Mouse (Mus musculus): ENCODE results near the gene Cntnap2. TPM values are rescaled to one million over a fixed set of nuclear protein-coding genes. Genes with fewer than 3 reads are reported as not detected.

Gene Cntnap2
- polyA plus RNA-seq, 1 experiment, result not detected

DNA sequence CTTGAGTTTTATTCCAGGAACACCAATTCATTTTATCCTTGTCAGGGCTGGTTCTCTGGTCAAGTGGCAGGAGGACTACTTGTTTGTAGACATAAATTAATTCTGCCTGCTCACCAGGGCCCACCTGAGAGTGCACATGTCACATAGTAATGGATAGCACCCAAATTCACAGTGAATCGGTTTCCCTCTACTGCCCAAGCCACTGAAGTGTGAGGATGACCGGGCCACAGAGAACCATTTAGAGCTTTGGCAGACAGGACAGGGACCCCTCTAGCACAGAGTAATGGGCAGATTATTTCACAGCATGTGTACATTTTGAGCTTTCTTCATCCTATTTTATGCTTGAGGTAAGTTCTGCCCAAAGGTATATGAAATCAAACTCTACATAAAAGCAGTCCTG lies 920.0 kb downstream of the Cntnap2 start:
- TF ChIP-seq POLR2A (IDR thresholded peaks at IDR 0.05; ENCODE audit: borderline replicate concordance, low read depth, low read length) (no peak), CTCF (IDR thresholded peaks at IDR 0.05; ENCODE audit: low read depth, low read length) (no peak)
- H3K4me1 ChIP-seq (ENCODE audit: control insufficient read depth, insufficient read depth, low read length), result no peaks in the 10 kb centered on the region

DNA sequence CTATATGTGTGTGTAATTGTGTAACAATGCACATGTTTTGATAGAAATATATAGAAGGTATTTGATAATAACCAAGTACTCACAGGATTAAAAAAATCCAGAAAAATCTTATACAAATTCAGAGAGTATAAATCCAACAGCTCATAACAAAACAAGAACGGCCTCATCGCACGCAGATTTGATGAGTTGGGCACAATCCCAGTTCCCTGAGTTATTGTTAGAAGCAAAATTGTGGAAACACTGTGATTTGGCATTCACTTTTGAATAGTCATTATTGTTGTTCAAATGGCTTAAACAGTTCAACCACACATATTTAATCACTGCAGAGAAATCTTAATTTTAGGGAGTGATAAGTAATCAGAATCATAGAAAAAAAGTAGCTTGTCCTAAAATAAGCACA lies 928.9 kb downstream of the Cntnap2 start:
- TF ChIP-seq CTCF (IDR thresholded peaks at IDR 0.05; ENCODE audit: low read depth, low read length), result no peak
- TF ChIP-seq POLR2A (IDR thresholded peaks at IDR 0.05; ENCODE audit: borderline replicate concordance, low read depth, low read length), result no peak
- Histone ChIP-seq H3K4me3 (ENCODE audit: insufficient read depth, low read length) (no peak overlapping the region), H3K27ac (ENCODE audit: insufficient read depth, low read depth, low read length) (no peak overlapping the region), H3K4me1 (ENCODE audit: control insufficient read depth, insufficient read depth, low read length) (no peaks in the 10 kb centered on the region)

More for the DNA sequence above, 920.0 kb downstream of the Cntnap2 start:
- H3K27ac ChIP-seq (ENCODE audit: insufficient read depth, low read depth, low read length), result no peak overlapping the region
- no peak overlapping the region for H3K4me3 ChIP-seq (ENCODE audit: insufficient read depth, low read length)

DNA sequence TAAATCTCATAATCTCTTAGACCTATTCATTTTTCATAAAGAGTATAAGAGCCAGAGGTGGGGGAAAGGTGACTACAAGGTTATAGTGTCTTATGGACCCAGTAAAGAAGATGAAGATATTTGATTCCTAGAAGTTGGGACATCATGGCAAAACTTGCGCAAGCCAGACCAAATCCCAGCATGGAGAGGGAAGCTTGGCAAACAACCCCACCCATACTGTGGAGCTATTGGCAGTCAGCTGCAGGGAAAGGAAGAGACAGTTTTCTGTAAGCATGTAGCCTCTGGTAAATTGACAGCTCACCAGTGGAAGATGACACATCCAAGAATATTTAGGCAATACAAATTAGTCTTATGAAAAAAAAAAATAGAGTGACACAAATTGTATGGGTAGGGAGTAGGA lies 931.9 kb downstream of the Cntnap2 start:
- Histone ChIP-seq H3K4me1 (ENCODE audit: control insufficient read depth, insufficient read depth, low read length) (no peaks in the 10 kb centered on the region), H3K27ac (ENCODE audit: insufficient read depth, low read depth, low read length) (no peak overlapping the region), H3K4me3 (ENCODE audit: insufficient read depth, low read length) (no peak overlapping the region)
- TF ChIP-seq CTCF (IDR thresholded peaks at IDR 0.05; ENCODE audit: low read depth, low read length) (no peak), POLR2A (IDR thresholded peaks at IDR 0.05; ENCODE audit: borderline replicate concordance, low read depth, low read length) (no peak)

DNA sequence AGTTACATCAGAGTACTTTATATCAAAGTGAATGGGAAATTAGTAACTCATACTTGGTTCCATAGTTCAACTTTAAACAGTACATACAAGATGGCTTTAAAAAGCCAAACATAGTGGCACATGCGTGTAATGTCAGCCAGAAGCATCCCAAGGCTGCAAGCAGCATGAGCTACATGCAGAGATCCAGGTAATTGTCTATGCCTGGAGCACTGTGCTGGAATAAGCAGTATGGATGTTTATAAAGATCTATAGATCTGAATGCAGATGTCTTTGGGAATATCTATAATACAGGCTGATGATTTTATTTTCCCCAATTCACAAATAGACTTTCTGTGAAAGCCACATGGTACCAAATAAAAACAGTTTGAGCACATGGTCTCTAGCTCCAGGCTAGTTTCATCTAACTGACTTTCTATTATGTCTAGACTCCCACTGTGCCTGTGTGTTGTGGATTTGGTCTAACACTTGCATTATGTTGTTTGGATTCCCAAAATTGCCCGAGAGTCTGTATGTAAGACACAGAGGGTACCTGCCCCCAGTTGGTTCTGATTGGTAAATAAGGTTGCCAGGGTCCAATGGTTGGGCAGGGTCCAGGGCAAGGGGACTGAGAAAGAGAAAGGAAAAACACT lies 963.5 kb downstream of the Cntnap2 start:
- H3K4me3 ChIP-seq (ENCODE audit: insufficient read depth, low read length), result no peak overlapping the region
- no peak for TF ChIP-seq CTCF (IDR thresholded peaks at IDR 0.05; ENCODE audit: low read depth, low read length)
- TF ChIP-seq POLR2A (IDR thresholded peaks at IDR 0.05; ENCODE audit: borderline replicate concordance, low read depth, low read length), result no peak
- no peak overlapping the region for H3K27ac ChIP-seq (ENCODE audit: insufficient read depth, low read depth, low read length)
- no peaks in the 10 kb centered on the region for H3K4me1 ChIP-seq (ENCODE audit: control insufficient read depth, insufficient read depth, low read length)

DNA sequence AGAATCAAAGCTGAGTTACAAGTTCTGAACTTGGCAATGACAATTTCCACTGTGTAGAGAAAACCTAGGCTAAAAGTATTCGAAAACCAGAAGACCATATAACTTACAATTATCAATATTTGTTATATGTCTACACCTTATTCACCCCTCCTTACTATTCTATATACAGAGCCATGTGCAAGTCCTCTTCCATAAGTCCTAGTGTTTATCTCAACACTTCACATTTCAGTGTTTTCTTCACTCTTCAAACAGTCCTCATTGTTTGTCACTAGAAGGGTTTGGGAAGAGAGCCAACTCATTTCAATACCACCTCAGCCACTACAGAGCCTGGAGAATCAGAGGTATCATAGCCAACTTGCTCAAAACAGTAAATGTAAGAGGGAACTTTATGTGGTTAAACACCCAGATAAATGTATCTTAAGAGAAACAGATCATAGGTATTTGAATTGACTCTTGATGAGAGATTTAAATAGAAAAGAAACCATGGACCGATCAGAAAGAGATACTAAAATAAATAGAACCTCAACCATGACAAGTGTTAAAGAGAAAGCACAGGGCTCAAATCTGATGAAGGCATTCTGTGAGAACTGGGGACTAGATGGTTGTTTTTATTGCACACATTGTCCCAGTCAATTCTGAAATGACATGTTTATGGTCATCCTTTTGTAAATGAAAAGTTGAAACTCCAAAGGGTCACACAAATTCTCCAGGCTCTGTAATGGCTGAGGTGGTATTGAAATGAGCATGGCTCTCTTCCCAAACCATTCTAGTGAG lies 972.9 kb downstream of the Cntnap2 start:
- Histone ChIP-seq H3K4me3 (ENCODE audit: insufficient read depth, low read length) (no peak overlapping the region), H3K4me1 (ENCODE audit: control insufficient read depth, insufficient read depth, low read length) (no peaks in the 10 kb centered on the region), H3K27ac (ENCODE audit: insufficient read depth, low read depth, low read length) (no peak overlapping the region)
- no peak for TF ChIP-seq POLR2A (IDR thresholded peaks at IDR 0.05; ENCODE audit: borderline replicate concordance, low read depth, low read length)
- no peak for TF ChIP-seq CTCF (IDR thresholded peaks at IDR 0.05; ENCODE audit: low read depth, low read length)

DNA sequence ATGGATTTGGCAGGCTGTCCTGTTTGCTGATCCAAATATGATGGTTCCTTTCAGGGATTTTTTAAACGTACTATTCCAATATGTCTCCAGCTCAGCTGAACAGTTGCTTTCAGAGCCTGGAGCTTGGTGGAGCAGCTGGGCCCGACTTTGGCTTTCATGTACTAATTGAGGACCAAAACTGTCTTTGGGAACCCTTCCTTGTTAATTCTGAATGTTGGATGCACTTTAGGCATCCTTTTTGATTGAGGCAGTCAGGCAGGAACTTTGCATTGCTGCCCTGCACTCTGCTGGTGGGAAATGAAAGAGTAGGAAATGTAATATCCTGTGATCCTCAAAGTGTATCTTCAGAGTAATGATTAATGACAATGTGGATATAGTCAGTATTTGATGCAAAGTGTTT lies 974.0 kb downstream of the Cntnap2 start:
- no peak overlapping the region for H3K27ac ChIP-seq (ENCODE audit: insufficient read depth, low read depth, low read length)
- no peak overlapping the region for H3K4me3 ChIP-seq (ENCODE audit: insufficient read depth, low read length)
- TF ChIP-seq POLR2A (IDR thresholded peaks at IDR 0.05; ENCODE audit: borderline replicate concordance, low read depth, low read length) (no peak), CTCF (IDR thresholded peaks at IDR 0.05; ENCODE audit: low read depth, low read length) (no peak)
- H3K4me1 ChIP-seq (ENCODE audit: control insufficient read depth, insufficient read depth, low read length), result no peaks in the 10 kb centered on the region

DNA sequence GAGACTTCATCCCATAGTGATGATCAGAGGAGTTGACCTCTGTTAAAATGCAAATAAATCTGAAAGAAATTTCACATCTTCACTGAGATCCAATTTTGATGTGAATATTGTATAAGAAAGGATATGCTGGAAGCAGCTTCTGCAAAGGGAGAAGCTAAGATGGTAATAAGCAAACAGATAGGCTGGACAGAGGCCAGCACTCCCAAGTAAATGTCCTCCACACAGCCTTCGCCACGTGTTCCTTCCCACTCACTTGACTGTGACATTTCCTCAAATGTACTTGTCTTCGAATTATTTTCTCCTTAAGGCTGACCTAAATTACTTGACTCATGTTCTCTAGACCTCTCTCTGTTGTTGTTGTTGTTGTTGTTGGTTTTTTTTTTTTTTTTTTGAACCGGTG lies 981.5 kb downstream of the Cntnap2 start:
- H3K4me3 ChIP-seq (ENCODE audit: insufficient read depth, low read length), result no peak overlapping the region
- H3K4me1 ChIP-seq (ENCODE audit: control insufficient read depth, insufficient read depth, low read length), result no peaks in the 10 kb centered on the region
- TF ChIP-seq CTCF (IDR thresholded peaks at IDR 0.05; ENCODE audit: low read depth, low read length) (no peak), POLR2A (IDR thresholded peaks at IDR 0.05; ENCODE audit: borderline replicate concordance, low read depth, low read length) (no peak)
- H3K27ac ChIP-seq (ENCODE audit: insufficient read depth, low read depth, low read length), result no peak overlapping the region

DNA sequence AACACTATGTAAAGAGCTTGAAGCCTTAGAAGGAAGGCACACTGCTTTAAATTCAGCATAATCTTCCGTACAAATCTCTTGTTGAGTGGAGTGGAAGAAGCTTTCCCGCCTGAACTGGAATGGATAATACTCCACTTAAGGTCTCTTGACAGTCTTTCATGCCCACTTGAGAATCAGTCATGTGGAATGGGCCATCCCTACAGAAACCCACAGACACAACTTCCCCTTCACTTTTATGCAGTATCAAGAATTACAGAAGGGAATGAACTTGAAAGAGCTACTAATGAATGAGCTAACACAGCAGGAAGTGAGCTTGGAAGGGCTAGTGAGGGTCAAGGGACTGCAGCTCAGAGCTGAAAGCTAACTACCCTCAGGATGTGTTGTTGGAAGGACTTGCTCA lies 1021.1 kb downstream of the Cntnap2 start:
- Histone ChIP-seq H3K4me1 (ENCODE audit: control insufficient read depth, insufficient read depth, low read length) (no peaks in the 10 kb centered on the region), H3K4me3 (ENCODE audit: insufficient read depth, low read length) (no peak overlapping the region), H3K27ac (ENCODE audit: insufficient read depth, low read depth, low read length) (no peak overlapping the region)
- no peak for TF ChIP-seq CTCF (IDR thresholded peaks at IDR 0.05; ENCODE audit: low read depth, low read length)
- TF ChIP-seq POLR2A (IDR thresholded peaks at IDR 0.05; ENCODE audit: borderline replicate concordance, low read depth, low read length), result no peak

DNA sequence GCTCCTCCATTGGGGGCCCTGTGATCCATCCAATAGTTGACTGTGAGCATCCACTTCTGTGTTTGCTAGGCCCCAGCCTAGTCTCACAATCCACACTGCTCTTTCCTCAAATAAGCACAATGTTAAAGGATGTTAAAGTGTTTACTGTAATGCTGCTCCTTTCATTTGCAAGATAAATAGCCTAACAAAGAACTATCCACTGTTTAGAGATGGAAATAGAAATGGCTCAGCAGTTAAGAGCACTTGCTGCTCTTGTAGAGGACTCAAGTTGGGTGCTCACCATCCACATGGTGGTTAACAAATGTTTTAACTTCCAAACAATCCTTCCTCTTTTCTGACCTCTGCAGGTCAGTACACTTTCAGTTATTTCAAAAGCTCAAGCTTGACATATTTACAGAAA lies 1022.3 kb downstream of the Cntnap2 start:
- Histone ChIP-seq H3K4me3 (ENCODE audit: insufficient read depth, low read length) (no peak overlapping the region), H3K4me1 (ENCODE audit: control insufficient read depth, insufficient read depth, low read length) (0 out of 2 replicates have a peak, but pooled peaks cover under 1% of the 10 kb centered on the region), H3K27ac (ENCODE audit: insufficient read depth, low read depth, low read length) (no peak overlapping the region)
- TF ChIP-seq CTCF (IDR thresholded peaks at IDR 0.05; ENCODE audit: low read depth, low read length), result no peak
- TF ChIP-seq POLR2A (IDR thresholded peaks at IDR 0.05; ENCODE audit: borderline replicate concordance, low read depth, low read length), result no peak

DNA sequence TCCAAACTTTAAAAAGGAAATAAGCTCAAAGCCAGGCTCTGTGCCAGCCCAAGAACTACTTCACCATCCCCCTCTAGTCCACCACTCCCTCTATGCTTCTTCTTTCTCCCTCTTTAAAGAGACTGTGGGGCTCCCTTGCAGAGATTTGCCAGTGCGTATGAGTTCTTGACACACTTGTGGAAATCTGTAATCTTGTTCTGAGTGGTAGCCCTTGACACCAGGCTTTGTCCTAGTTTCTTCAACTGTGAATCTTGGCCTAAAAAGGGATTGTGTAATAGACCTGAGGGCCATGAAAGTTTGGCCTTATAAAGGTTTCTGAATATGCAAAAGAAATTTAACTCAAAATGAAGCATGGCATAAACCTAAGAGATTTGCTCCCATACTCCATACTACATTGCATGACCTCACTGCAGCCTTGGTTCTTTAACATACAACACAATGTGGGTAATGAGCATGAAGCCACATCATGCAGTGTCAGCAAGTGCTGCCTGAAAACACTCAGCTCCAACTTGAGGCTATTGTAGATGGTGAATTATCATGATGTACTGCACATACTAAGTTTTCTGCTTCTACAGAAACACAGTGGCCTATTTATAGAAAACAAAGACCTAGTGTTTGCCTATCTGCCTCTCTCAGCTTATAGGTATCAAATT lies 1084.2 kb downstream of the Cntnap2 start:
- Histone ChIP-seq H3K27ac (ENCODE audit: insufficient read depth, low read depth, low read length) (peak overlapping the region; percentile 44), H3K4me1 (ENCODE audit: control insufficient read depth, insufficient read depth, low read length) (peaks cover 10% of the 10 kb centered on the region), H3K4me3 (ENCODE audit: insufficient read depth, low read length) (no peak overlapping the region)
- TF ChIP-seq CTCF (IDR thresholded peaks at IDR 0.05; ENCODE audit: low read depth, low read length) (no peak), POLR2A (IDR thresholded peaks at IDR 0.05; ENCODE audit: borderline replicate concordance, low read depth, low read length) (no peak)
